Mouse (Mus musculus): ENCODE data around the gene Naa80. TPM values are rescaled to one million over a fixed set of nuclear protein-coding genes. Genes with fewer than 3 reads are reported as not detected.

Gene Naa80
- polyA plus RNA-seq, 1 experiment from 2014 or later = 11.1 TPM

GRCm38 (mm10) chr9:107541474-107542351, 37.0 kb upstream of the Naa80 start, which contains the start of the genes Cyb561d2 and Nprl2:
Gene Cyb561d2, minus strand, starts transcription at chr9:107542193.
Gene Nprl2, plus strand, starts transcription at chr9:107542226.
- under 1% methylated on average over 46 of the region's 46 CpGs for WGBS
- Histone ChIP-seq H3K9ac (ENCODE audit: low read length) (peak within 1 kb of the TSS; percentile 72), H3K36me3 (ENCODE audit: control insufficient read depth, insufficient read depth, low read length) (peaks cover 14% of the 10 kb centered on the region), H3K4me2 (peak within 1 kb of the TSS; percentile 65), H3K27ac (ENCODE audit: low read depth, low read length) (no peak within 1 kb of the TSS), H3K4me3 (ENCODE audit: low read depth, low read length) (peak within 1 kb of the TSS; percentile 71), H3K27me3 (ENCODE audit: control insufficient read depth, insufficient read depth, low read length) (no peaks in the 10 kb centered on the region; the same call in 1 of the 2 replicates), H3K4me1 (ENCODE audit: control insufficient read depth, insufficient read depth, low read length) (peaks cover 20% of the 10 kb centered on the region), H3K9me3 (ENCODE audit: control insufficient read depth, low read length) (no peaks in the 10 kb centered on the region)
- DNase-seq (ENCODE audit: low spot score, missing footprints) = peak; percentile 99
- peak; percentile 89 for ATAC-seq (ENCODE audit: low FRiP score)

DNA sequence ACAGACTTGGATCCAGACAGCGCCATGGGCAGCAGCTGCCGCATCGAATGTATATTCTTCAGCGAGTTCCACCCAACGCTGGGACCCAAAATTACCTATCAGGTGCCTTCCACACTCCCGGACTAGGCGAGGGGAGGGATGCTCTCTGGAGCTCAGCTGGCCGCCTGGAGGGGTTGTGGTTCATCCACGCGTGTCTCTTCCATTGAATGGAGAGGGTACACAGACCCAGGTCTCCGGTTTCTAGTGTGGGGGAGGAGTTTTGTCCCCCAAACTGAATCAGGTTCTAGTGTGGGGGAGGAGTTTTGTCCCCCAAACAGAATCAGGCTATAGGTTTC, 36.4 kb upstream of the Naa80 start:
- DNase-seq (ENCODE audit: low spot score, missing footprints) (no peak), ATAC-seq (ENCODE audit: low FRiP score) (peak; percentile 8; the same call in 1 of the 2 replicates)
- Histone ChIP-seq H3K4me3 (ENCODE audit: low read depth, low read length) (peak overlapping the region; percentile 71), H3K9ac (ENCODE audit: low read length) (peak overlapping the region; percentile 72), H3K4me2 (peak overlapping the region; percentile 65), H3K27me3 (ENCODE audit: control insufficient read depth, insufficient read depth, low read length) (no peaks in the 10 kb centered on the region; the same call in 1 of the 2 replicates), H3K9me3 (ENCODE audit: control insufficient read depth, low read length) (no peaks in the 10 kb centered on the region), H3K4me1 (ENCODE audit: control insufficient read depth, insufficient read depth, low read length) (peaks cover 21% of the 10 kb centered on the region), H3K27ac (ENCODE audit: low read depth, low read length) (no peak overlapping the region), H3K36me3 (ENCODE audit: control insufficient read depth, insufficient read depth, low read length) (peaks cover 14% of the 10 kb centered on the region)
- 1% methylated on average over 11 of the region's 11 CpGs for WGBS

DNA sequence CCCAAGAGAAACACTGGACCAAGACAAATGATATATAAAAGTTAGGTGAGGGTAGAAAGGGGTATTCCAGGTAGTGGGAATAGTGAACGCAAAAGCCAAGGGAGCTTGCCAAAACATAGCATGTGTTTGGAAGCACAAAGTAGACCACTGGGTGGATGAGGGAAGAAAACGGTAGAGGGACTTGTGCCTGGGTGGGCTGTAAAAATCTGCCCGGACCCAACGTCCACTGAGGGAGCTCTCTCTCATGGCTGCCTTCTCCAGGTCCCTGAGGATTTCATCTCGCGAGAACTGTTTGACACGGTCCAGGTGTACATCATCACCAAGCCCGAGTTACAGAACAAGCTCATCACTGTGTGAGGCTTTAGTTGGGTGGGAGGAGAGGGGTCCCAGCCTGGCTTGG, 36.0 kb upstream of the Naa80 start:
- DNase-seq (ENCODE audit: low spot score, missing footprints) (no peak), ATAC-seq (ENCODE audit: low FRiP score) (no peak)
- no peaks in the 10 kb centered on the region; the same call in 1 of the 2 replicates for H3K27me3 ChIP-seq (ENCODE audit: control insufficient read depth, insufficient read depth, low read length)
- no peaks in the 10 kb centered on the region for H3K9me3 ChIP-seq (ENCODE audit: control insufficient read depth, low read length)
- H3K36me3 ChIP-seq (ENCODE audit: control insufficient read depth, insufficient read depth, low read length) = peaks cover 14% of the 10 kb centered on the region
- no peak overlapping the region for H3K27ac ChIP-seq (ENCODE audit: low read depth, low read length)
- H3K4me2 ChIP-seq = peak overlapping the region; percentile 65
- peaks cover 25% of the 10 kb centered on the region for H3K4me1 ChIP-seq (ENCODE audit: control insufficient read depth, insufficient read depth, low read length)
- H3K9ac ChIP-seq (ENCODE audit: low read length) = peak overlapping the region; percentile 72
- H3K4me3 ChIP-seq (ENCODE audit: low read depth, low read length) = peak overlapping the region; percentile 71
- WGBS = 49% methylated on average over 8 of the region's 8 CpGs

DNA sequence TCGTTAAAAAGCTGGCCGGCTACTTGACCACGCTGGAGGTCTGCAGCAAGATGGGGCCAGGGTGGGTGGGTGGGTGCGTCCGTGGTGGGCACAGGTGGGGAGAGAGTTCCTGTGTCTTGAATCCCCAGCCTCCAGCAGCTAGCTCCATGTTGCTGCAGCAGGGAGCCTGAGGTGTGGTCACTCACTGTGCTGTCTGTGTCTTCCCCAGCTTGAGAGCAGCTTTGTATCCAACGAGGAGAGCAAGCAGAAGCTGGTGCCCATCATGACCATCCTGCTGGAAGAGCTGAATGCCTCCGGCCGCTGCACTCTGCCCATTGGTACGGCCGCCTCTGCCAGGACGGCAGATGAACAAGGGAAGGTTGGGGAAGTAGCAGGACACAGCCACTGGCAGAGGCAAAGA, 35.4 kb upstream of the Naa80 start:
- ATAC-seq (ENCODE audit: low FRiP score) (no peak), DNase-seq (ENCODE audit: low spot score, missing footprints) (no peak)
- H3K27ac ChIP-seq (ENCODE audit: low read depth, low read length) = no peak overlapping the region
- WGBS = 88% methylated on average over 11 of the region's 11 CpGs
- no peaks in the 10 kb centered on the region; the same call in none of the 2 replicates for H3K27me3 ChIP-seq (ENCODE audit: control insufficient read depth, insufficient read depth, low read length)
- no peaks in the 10 kb centered on the region for H3K9me3 ChIP-seq (ENCODE audit: control insufficient read depth, low read length)
- H3K36me3 ChIP-seq (ENCODE audit: control insufficient read depth, insufficient read depth, low read length) = peaks cover 11% of the 10 kb centered on the region
- H3K9ac ChIP-seq (ENCODE audit: low read length) = no peak overlapping the region
- H3K4me3 ChIP-seq (ENCODE audit: low read depth, low read length) = no peak overlapping the region
- peaks cover 25% of the 10 kb centered on the region for H3K4me1 ChIP-seq (ENCODE audit: control insufficient read depth, insufficient read depth, low read length)
- no peak overlapping the region for H3K4me2 ChIP-seq

- 96% methylated on average over 17 of the region's 17 CpGs for WGBS
- no peak overlapping the region for H3K4me2 ChIP-seq
- no peak overlapping the region for H3K9ac ChIP-seq (ENCODE audit: low read length)
- H3K4me1 ChIP-seq (ENCODE audit: control insufficient read depth, insufficient read depth, low read length) = peaks cover 25% of the 10 kb centered on the region
- H3K4me3 ChIP-seq (ENCODE audit: low read depth, low read length) = no peak overlapping the region
- no peaks in the 10 kb centered on the region for H3K9me3 ChIP-seq (ENCODE audit: control insufficient read depth, low read length)
- DNase-seq (ENCODE audit: low spot score, missing footprints) (no peak), ATAC-seq (ENCODE audit: low FRiP score) (no peak)
- no peaks in the 10 kb centered on the region; the same call in none of the 2 replicates for H3K27me3 ChIP-seq (ENCODE audit: control insufficient read depth, insufficient read depth, low read length)
- peaks cover 9% of the 10 kb centered on the region for H3K36me3 ChIP-seq (ENCODE audit: control insufficient read depth, insufficient read depth, low read length)
- no peak overlapping the region for H3K27ac ChIP-seq (ENCODE audit: low read depth, low read length)
Measured at GRCm38 (mm10) chr9:107544196-107544700, 34.4 kb upstream of the Naa80 start.

DNA sequence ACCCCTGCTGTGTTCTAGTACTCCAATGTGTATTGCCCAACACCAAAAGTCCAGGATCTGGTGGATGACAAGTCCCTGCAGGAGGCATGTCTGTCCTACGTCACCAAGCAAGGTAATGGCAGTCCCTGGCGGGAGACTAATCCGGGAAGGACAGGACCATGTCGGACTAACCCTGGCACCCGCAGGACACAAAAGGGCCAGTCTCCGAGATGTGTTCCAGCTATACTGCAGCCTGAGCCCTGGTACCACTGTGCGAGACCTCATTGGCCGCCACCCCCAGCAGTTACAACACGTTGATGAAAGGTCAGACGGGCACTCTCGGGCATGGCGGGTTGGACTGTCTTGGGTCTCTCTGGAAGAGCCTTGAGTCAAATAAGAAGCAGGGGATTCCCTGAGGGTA, 34.0 kb upstream of the Naa80 start:
- Histone ChIP-seq H3K4me1 (ENCODE audit: control insufficient read depth, insufficient read depth, low read length) (peaks cover 25% of the 10 kb centered on the region), H3K9me3 (ENCODE audit: control insufficient read depth, low read length) (no peaks in the 10 kb centered on the region)

GRCm38 (mm10) chr9:107545199-107545598, 33.5 kb upstream of the Naa80 start:
- H3K4me3 ChIP-seq (ENCODE audit: low read depth, low read length) = no peak overlapping the region
- WGBS = 86% methylated on average over 10 of the region's 10 CpGs
- peaks cover 25% of the 10 kb centered on the region for H3K4me1 ChIP-seq (ENCODE audit: control insufficient read depth, insufficient read depth, low read length)

More for the DNA sequence above, 34.0 kb upstream of the Naa80 start:
- DNase-seq (ENCODE audit: low spot score, missing footprints) = no peak
- Histone ChIP-seq H3K4me3 (ENCODE audit: low read depth, low read length) (no peak overlapping the region), H3K27ac (ENCODE audit: low read depth, low read length) (no peak overlapping the region), H3K4me2 (no peak overlapping the region), H3K27me3 (ENCODE audit: control insufficient read depth, insufficient read depth, low read length) (no peaks in the 10 kb centered on the region; the same call in none of the 2 replicates), H3K36me3 (ENCODE audit: control insufficient read depth, insufficient read depth, low read length) (peaks cover 9% of the 10 kb centered on the region), H3K9ac (ENCODE audit: low read length) (no peak overlapping the region)
- 94% methylated on average over 12 of the region's 12 CpGs for WGBS
- no peak for ATAC-seq (ENCODE audit: low FRiP score)

GRCm38 (mm10) chr9:107545602-107546001, 33.1 kb upstream of the Naa80 start:
- Histone ChIP-seq H3K4me1 (ENCODE audit: control insufficient read depth, insufficient read depth, low read length) (peaks cover 25% of the 10 kb centered on the region), H3K27me3 (ENCODE audit: control insufficient read depth, insufficient read depth, low read length) (peaks cover 6% of the 10 kb centered on the region), H3K4me2 (no peak overlapping the region), H3K36me3 (ENCODE audit: control insufficient read depth, insufficient read depth, low read length) (peaks cover 9% of the 10 kb centered on the region), H3K27ac (ENCODE audit: low read depth, low read length) (no peak overlapping the region), H3K4me3 (ENCODE audit: low read depth, low read length) (no peak overlapping the region), H3K9ac (ENCODE audit: low read length) (no peak overlapping the region), H3K9me3 (ENCODE audit: control insufficient read depth, low read length) (no peaks in the 10 kb centered on the region)
- no peak for ATAC-seq (ENCODE audit: low FRiP score)
- 7% methylated on average over 3 of the region's 3 CpGs for WGBS
- DNase-seq (ENCODE audit: low spot score, missing footprints) = peak; percentile 99

More at GRCm38 (mm10) chr9:107545199-107545598, 33.5 kb upstream of the Naa80 start:
- no peak for ATAC-seq (ENCODE audit: low FRiP score)
- Histone ChIP-seq H3K9ac (ENCODE audit: low read length) (no peak overlapping the region), H3K36me3 (ENCODE audit: control insufficient read depth, insufficient read depth, low read length) (peaks cover 9% of the 10 kb centered on the region), H3K4me2 (no peak overlapping the region), H3K9me3 (ENCODE audit: control insufficient read depth, low read length) (no peaks in the 10 kb centered on the region), H3K27ac (ENCODE audit: low read depth, low read length) (no peak overlapping the region), H3K27me3 (ENCODE audit: control insufficient read depth, insufficient read depth, low read length) (peaks cover 2% of the 10 kb centered on the region)
- no peak for DNase-seq (ENCODE audit: low spot score, missing footprints)

DNA sequence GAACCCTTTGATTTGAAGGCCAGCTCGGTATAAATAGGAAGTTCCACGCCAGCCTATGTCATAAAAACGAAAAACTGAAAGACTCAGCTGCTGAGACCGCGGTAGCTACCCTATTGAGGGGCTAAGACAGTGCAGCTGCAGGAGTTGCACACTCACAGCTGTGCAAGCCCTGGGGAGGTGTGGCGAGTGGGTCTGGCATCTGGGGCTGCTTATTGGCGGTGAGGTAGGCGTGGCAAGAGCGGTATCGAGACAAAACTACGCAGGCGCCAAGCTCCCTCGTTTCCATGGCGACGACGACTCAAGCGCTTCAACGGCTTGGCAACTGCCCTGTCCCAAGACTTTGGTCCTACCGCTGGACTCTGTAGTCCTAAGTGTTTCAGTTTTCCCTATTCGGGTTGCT, 31.7 kb upstream of the Naa80 start, which contains the start of gene Zmynd10:
Zmynd10 (plus strand) TSS at position 273 of the 400 bp plus-strand sequence.
- H3K36me3 ChIP-seq (ENCODE audit: control insufficient read depth, insufficient read depth, low read length) = peaks cover 9% of the 10 kb centered on the region
- peaks cover 30% of the 10 kb centered on the region for H3K4me1 ChIP-seq (ENCODE audit: control insufficient read depth, insufficient read depth, low read length)
- H3K27ac ChIP-seq (ENCODE audit: low read depth, low read length) = no peak within 1 kb of the TSS; the same call in 1 of the 2 replicates
- no peaks in the 10 kb centered on the region for H3K9me3 ChIP-seq (ENCODE audit: control insufficient read depth, low read length)
- H3K4me2 ChIP-seq = peak within 1 kb of the TSS; percentile 40
- ATAC-seq (ENCODE audit: low FRiP score) (peak; percentile 74), DNase-seq (ENCODE audit: low spot score, missing footprints) (peak; percentile 98)
- H3K9ac ChIP-seq (ENCODE audit: low read length) = 0 out of 2 replicates have a peak within 1 kb of the TSS, but pooled peaks have one; percentile 5
- H3K4me3 ChIP-seq (ENCODE audit: low read depth, low read length) = peak within 1 kb of the TSS; percentile 15; the same call in 1 of the 2 replicates
- 4% methylated on average over 20 of the region's 20 CpGs for WGBS
- peaks cover 19% of the 10 kb centered on the region for H3K27me3 ChIP-seq (ENCODE audit: control insufficient read depth, insufficient read depth, low read length)
